9 mouse cellular contexts compared by ENCODE assay signal in genomic region chr7:79504723-79505122, GRCm38 (mm10). TPM values are rescaled to one million over a fixed set of nuclear protein-coding genes. Genes with fewer than 3 reads are reported as not detected.
A peak's percentile ranks its signal among the peaks of the same experiment; 100 is the strongest.
DNase-seq lines count a peak whose midpoint lies in the region; ATAC-seq and TF ChIP-seq lines count a peak whose summit lies in the region.
"Had no signal": no experiment of that assay in that cellular context is flagged by ENCODE, and none has a peak within 500 bp of the region (broad histone marks: within the 10 kb centered on the region; RNA-seq: fewer than 3 reads in every experiment).

No protein-coding gene starts in this region.

- DNase-seq in lung, adult 2 months = no peak
- peak; percentile 92 for DNase-seq in embryo, embryonic 9.5 days (ENCODE audit: extremely low spot score)
- peak; percentile 93 to 94 for DNase-seq in left cerebral cortex, adult 18-20 months (ENCODE audit: low spot score in 2 of 2)
- peak; percentile 94 for DNase-seq in mesoderm, embryonic 11.5 days (ENCODE audit: low read depth, low spot score)
- DNase-seq in gastrocnemius, adult 8-10 months (ENCODE audit: low spot score in 2 of 2) = no peak

- H3K36me3 ChIP-seq in lung, embryonic 15.5 days = no peaks in the 10 kb centered on the region
- peaks cover 20% of the 10 kb centered on the region for H3K36me3 ChIP-seq in hindbrain, embryonic 12.5 days
- H3K36me3 ChIP-seq in stomach, embryonic 15.5 days = no peaks in the 10 kb centered on the region

- ATAC-seq in lung, embryonic 15.5 days (ENCODE audit: borderline replicate concordance, extremely low read depth, low FRiP score, low TSS enrichment) = peak; percentile 61; the same call in 1 of the 2 replicates
- peak; percentile 83 for ATAC-seq in hindbrain, embryonic 12.5 days (ENCODE audit: low FRiP score)
- ATAC-seq in stomach, embryonic 15.5 days (ENCODE audit: insufficient read depth, low FRiP score, low read depth) = no peak
- ATAC-seq: Patski had no signal

- peak overlapping the region; percentile 38 for H3K4me3 ChIP-seq in lung, embryonic 15.5 days
- H3K4me3 ChIP-seq in lung, adult 2 months (replicated peaks; ENCODE audit: extremely low read depth, low read depth, low read length) = no peak overlapping the region
- H3K4me3 ChIP-seq in hindbrain, embryonic 12.5 days = peak overlapping the region; percentile 84
- H3K4me3 ChIP-seq in stomach, embryonic 15.5 days (replicated peaks) = peak overlapping the region; percentile 32

- no peak for TF ChIP-seq CTCF in lung, adult 2 months (IDR thresholded peaks at IDR 0.05; ENCODE audit: insufficient read depth, low read length)

- no peak overlapping the region for H3K27ac ChIP-seq in lung, embryonic 15.5 days
- peak overlapping the region; percentile 98 for H3K27ac ChIP-seq in hindbrain, embryonic 12.5 days
- no peak overlapping the region for H3K27ac ChIP-seq in stomach, embryonic 15.5 days

- H3K9ac ChIP-seq in lung, embryonic 15.5 days = no peak overlapping the region
- peak overlapping the region; percentile 98 for H3K9ac ChIP-seq in hindbrain, embryonic 12.5 days
- H3K9ac ChIP-seq in stomach, embryonic 15.5 days = no peak overlapping the region

- no peak for TF ChIP-seq POLR2A in lung, adult 2 months (IDR thresholded peaks at IDR 0.05; ENCODE audit: borderline replicate concordance, extremely low read depth, low read depth, low read length)

- H3K9me3 ChIP-seq in lung, embryonic 15.5 days = no peaks in the 10 kb centered on the region
- H3K9me3 ChIP-seq in hindbrain, embryonic 12.5 days (replicated peaks) = no peaks in the 10 kb centered on the region
- H3K9me3 ChIP-seq in stomach, embryonic 15.5 days = no peaks in the 10 kb centered on the region

- peaks cover 100% of the 10 kb centered on the region for H3K27me3 ChIP-seq in lung, embryonic 15.5 days
- peaks cover 83% of the 10 kb centered on the region for H3K27me3 ChIP-seq in hindbrain, embryonic 12.5 days
- peaks cover 99% of the 10 kb centered on the region for H3K27me3 ChIP-seq in stomach, embryonic 15.5 days (replicated peaks)

- 0% methylated on average over 42 of the region's 42 CpGs for WGBS in lung, embryonic 15.5 days
- 1% methylated on average over 42 of the region's 42 CpGs for WGBS in lung, adult 2 months
- WGBS in hindbrain, embryonic 12.5 days = 0% methylated on average over 27 of the region's 42 CpGs
- WGBS in stomach, embryonic 15.5 days = under 1% methylated on average over 39 of the region's 42 CpGs

- H3K4me1 ChIP-seq in lung, embryonic 15.5 days = peaks cover 22% of the 10 kb centered on the region
- H3K4me1 ChIP-seq in lung, adult 2 months (ENCODE audit: control insufficient read depth, insufficient read depth, low read length) = no peaks in the 10 kb centered on the region; the same call in 1 of the 2 replicates
- peaks cover 38% of the 10 kb centered on the region for H3K4me1 ChIP-seq in hindbrain, embryonic 12.5 days
- peaks cover 22% of the 10 kb centered on the region for H3K4me1 ChIP-seq in stomach, embryonic 15.5 days

- H3K4me2 ChIP-seq in lung, embryonic 15.5 days = peak overlapping the region; percentile 66
- H3K4me2 ChIP-seq in hindbrain, embryonic 12.5 days (replicated peaks) = peak overlapping the region; percentile 84
- H3K4me2 ChIP-seq in stomach, embryonic 15.5 days = peak overlapping the region; percentile 60

RNA-seq across cellular contexts. Expression of gene Polg, which starts 38.6 kb away (rescaled TPM):
- 44.6 and 47.2 TPM in 2 replicates for polyA plus RNA-seq in lung, embryonic 15.5 days (2015; fragmentation: Nextera tagmentation; extraction: Ambion mirVana)
- polyA plus RNA-seq in lung, adult 2 months (2012; rRNA removed) = 57.5 and 61.4 TPM in 2 replicates
- 40.1 and 42.0 TPM in 2 replicates for polyA plus RNA-seq in hindbrain, embryonic 12.5 days (2016; fragmentation: Nextera tagmentation; extraction: Ambion mirVana)
- 100 to 1,000 TPM in 1 of 2 experiments, 10 to 100 TPM in 1; 92.3 to 115 TPM for total RNA-seq in left cerebral cortex, adult 18-20 months (2021)
- polyA plus RNA-seq in stomach, embryonic 15.5 days (2015; fragmentation: Nextera tagmentation; extraction: Ambion mirVana) = 32.9 and 36.4 TPM in 2 replicates
- 10 to 100 TPM; 26.0 to 43.5 (median 38.1) TPM for total RNA-seq in gastrocnemius, adult 8-10 months (2022)

Comparison
In these comparisons a context has a peak if more than half of its experiments do, and no peak if none do; other contexts are left out.
1. DNase-seq: peak in embryo, embryonic 9.5 days (single experiment), left cerebral cortex, adult 18-20 months (2 of 2) and mesoderm, embryonic 11.5 days (single experiment); none in lung, adult 2 months (single experiment) and gastrocnemius, adult 8-10 months (0 of 2).
2. Peak in every context shown above with its lines, with median percentiles within 50 percentile points of each other: H3K4me2 ChIP-seq.